Mouse (Mus musculus) thymus, postnatal 25 days (tissue): ENCODE measurements around the gene Cd151.

Experiments
- DNase-seq: peaks from one replicate; pipeline ENCODE4 v3.0.0; 2022

Gene Cd151

DNA sequence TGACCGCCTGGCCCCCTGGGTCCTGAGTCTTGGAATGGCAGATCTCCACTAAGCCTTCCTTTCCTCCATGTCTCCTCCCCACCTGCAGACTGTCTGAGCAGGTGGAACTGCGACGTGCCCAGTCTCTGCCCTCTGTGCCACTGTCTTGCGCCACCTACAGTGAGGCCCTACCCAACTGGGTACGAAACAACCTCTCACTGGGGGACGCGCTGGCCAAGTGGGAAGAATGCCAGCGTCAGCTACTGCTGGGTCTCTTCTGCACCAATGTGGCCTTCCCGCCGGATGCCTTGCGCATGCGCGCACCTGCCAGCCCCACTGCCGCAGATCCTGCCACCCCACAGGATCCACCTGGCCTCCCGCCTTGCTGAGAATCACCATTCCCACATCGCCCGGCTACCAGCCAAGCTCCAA, 7.9 kb upstream of the Cd151 start:
- no peak for DNase-seq

DNA sequence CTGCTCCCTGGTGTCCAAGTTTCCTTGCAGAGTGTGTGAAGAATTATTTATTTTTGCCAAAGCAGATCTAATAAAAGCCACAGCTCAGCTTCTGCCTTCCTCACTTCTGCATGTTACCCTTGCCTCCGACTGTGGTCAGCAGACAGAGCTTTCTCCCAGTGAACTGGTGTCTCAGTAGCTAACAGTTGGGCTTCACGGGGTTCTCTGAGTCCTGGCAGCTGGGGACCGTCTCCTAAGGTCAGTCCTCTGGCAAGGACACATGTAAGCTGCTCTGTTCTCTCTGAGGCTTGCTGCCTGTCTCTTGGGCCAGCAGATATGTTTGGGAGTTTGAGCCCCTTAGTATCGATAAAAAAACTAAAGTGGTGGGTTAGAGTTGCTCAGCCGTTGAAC, 7.2 kb upstream of the Cd151 start:
- no peak for DNase-seq

DNA sequence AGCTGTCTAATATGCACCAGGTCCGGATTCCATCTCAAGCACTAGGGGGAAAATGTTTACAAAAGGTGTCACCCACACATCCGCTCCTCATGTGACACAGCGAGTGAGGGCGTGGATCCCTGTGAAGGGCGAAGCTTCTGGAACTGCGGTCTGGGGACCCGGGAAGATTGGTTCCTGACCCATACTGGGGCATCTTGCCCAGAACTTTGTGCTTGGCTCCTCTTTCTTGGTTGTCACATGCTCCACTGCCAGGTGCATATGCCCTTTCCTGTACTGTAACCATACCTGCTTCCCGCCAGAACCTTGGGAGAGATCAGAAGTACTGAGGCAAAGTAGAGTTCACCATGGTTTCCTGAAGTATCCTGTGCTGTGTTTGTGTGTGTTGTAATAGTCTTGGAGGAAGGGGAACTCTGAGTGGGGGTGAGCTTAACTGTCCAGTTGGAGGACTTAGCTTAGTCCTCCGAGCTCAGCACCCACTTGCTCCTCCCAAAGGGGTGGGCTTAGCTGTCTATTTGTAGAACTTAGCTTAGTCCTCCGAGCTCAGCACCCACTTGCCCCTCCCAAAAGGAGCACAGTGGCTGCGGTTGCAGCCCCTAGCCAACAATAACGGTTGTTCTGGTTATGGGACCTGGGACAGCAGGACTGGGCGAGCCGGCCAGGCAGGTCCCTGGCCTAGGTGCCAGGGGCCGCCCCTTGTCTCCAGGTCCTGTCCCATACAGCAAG, 6.6 kb upstream of the Cd151 start, which contains the start of gene Cracr2b:
Cracr2b (plus strand) TSS at position 704 of the 723 bp plus-strand sequence.
- no peak for DNase-seq

DNA sequence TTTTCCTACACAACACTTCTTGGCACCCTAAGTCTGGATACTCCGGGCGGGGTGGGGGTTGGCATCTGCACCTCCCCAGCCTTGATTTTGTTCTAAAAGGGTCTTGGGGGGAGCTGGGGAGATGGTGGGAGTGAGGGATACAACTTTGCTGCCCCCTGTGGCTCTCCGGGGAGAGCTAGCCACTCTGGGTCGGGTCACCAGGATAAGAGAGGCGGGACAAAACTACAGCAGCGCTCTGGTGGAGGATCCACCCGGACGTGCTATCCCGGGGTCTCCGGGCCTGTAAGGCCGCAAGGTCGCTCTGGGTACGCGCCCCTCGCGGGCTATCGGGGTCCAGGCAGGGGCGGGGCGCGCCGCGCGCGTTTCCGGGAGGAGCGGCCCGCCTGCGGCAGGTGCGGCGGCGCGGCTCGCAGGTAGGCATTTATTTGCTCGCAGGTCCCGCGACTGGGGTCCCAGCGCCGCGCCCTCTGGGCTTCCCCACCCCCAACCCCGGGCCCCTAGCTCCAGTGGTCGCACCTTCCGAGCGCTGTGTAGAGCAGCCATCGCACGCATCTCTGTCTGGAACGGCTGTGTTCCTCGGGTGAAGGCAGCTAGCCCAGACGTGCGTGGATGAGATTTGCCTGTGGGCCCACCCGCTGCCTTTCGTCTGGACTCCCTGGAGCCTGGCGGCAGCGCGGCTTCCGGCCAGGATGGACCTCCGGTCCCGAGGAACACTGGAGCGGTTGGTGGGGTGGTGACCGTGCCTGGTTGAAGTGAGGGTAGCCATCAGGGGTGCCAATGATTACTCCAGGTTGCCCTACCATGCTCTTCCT, 5.5 kb upstream of the Cd151 start:
- no peak for DNase-seq

DNA sequence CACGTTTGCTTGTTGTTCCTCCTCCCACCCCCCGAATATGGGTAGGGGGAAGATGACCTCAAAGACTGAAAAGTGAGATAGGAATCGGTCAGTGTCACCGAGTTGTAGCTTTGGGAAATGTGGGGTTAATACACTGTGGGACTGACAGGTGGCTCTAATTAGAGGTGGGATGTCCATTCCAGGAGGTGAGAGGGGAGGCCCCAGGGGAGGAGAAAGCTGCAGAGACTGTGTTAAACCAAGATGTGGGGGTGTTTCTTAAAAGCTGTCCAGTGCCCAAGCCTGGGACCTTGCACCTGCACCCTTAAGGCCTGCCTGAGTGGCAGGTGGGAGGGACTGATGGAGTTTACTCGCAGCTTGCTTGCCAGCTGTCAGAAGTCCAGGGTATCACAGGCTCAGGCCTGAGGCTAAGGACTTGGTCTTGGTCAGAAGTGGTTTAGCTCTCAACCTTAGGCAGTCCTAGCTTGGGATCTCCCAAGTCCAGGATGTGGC, 4.8 kb upstream of the Cd151 start:
- DNase-seq, result no peak

DNA sequence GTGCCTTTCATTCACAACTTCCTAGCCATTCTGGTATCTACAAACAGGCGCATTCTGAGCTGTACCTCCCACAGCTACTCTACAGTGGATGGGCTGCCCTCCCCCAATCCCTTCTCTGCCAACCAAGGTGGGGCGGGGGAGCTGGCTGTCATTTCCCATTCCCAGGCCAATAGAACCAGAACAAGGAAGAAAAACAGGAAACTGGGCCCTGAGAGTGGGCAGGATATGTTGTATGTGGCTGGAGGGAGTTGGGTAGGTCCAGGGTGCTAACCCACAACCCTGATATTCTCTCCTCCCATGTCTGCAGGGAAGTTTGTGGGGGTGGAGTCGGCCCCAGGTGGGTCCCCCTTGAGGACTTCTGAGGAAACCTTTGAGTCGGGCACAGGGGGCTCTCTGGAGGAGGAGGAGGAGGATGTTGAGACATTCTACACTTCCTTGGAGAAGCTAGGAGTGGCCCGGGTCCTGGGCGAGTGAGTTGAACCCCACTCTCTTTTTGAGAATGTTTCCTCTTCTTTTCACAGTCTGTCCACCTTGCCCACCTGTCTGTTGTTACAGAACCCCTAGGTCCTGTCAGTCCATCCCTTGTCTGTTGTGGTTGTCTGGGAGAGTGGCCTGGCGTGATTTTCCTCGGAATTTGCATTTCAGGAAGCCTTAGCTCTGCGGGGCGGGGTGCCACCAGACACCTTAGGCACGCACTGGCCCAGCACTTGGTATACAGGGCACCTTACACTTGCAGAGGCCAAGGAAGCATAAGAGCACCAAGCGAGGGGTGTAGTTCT, 3.2 kb upstream of the Cd151 start:
- no peak for DNase-seq

DNA sequence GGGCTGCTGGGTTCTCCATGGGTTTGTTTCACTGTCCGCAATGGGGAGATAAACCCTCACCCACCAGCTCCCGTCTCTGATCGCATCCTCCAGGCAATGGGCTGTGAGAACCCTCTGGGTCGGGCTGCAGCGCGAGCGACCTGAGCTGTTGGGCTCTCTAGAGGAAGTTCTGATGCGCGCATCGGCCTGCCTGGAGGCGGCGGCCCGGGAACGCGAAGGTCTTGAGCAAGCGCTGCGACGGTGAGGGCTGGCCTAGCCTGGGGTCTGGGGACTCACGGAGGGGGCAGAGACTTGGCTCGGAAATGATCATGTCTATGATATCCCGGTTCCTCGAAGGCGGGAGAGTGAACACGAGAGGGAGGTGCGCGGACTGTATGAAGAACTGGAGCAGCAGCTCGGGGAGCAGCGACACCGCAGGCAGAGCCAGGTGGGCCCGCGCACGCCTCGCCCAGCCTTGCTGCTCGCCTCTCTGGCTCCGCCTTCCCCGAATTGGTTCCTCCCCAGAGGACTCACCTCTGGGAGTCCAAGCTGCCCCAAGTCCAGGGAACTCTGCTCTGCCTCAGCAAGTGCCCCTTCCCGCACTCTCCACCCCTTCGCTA, 2.5 kb upstream of the Cd151 start:
- DNase-seq, result peak; percentile 38

DNA sequence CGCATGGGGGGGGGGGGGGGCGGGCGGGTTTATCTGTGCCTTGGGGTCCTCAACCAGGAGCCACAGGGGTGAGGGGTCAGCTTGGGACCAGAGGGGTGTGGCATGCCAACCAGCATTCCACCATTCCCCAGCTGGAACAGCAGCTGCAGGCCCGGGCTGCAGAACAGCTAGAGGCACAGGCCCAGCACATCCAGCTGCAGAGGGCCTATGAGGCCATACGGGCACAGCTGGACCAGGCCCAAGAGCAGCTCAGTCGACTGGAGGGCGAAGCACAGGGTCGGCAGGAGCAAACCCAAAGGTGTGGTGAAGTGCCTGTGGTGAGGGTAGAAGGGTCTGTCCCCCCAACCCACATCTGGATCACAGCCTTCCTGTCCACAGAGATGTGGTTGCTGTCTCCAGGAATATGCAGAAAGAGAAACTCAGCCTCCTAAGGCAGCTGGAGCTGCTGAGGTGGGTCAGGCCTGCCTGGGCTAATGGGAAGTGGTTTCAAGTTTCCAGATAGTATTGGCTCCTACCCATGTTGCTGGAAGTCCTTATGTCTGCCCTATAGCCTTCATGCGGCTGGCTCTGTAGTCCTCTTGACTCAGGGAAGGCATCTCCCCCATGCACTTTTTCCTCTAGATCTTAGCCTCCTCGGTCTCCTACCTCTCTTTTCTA, 1.7 kb upstream of the Cd151 start:
- no peak for DNase-seq

DNA sequence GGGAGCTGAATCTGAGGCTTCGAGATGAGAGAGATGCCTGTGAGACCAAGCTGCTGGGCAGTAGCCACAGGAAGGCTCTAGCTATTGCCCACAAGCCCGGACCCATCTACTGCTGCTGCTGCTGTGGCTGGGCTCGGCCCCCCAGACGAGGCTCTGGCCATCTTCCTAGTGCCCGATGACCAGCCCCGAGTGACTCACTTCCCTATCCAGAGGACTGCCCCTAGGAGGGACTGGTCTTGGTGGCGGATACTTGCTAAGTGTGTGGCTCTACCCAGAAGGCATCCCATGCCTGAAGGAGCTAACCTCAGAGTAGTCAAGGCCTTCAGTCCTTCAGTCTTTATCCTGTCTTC, 1.2 kb upstream of the Cd151 start:
- no peak for DNase-seq

DNA sequence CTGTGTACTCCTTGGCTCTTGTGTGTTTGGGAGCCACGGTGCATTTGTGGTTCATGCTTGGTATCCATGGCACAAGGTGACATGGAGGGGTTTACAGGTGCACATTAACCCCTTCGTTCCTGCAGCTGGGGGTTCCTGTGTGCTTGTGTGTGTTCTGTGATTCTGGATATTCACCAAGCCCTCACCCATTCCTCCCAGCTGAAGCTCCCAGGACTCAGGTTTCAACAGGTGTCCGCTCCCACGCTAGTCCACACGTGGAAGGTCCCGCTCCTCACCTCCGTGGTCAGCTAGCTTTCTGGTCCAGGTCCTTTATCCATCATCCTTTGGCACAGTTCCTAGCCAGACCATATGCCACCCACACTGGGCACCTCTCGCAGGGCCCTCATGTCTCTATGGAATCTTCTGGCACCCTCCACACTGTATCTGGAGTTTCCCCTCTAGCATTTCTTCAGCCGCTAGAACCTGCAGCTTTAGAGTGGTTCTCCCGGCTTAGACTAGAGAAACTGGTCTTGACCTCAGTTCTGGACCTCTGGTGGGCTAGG, 514 bp upstream of the Cd151 start:
- no peak for DNase-seq

DNA sequence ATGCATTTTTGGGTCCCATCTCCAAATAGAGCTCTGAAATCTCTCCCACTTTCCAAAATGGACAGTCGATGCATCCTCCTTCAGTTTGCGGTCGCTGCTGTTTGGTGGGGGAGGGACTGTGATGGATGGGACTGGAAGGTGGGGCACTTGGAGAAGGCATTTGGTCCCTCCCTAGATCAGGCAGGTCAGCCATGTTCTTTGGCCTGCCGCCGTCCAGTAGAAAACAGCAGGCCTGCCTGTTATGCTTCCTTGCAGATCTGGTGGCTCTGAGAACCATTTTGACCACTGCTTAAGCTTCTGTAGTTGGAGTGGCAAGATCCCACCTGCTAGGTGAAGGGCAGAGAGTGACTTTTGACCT, 951 bp downstream of the Cd151 start:
- DNase-seq, result no peak

DNA sequence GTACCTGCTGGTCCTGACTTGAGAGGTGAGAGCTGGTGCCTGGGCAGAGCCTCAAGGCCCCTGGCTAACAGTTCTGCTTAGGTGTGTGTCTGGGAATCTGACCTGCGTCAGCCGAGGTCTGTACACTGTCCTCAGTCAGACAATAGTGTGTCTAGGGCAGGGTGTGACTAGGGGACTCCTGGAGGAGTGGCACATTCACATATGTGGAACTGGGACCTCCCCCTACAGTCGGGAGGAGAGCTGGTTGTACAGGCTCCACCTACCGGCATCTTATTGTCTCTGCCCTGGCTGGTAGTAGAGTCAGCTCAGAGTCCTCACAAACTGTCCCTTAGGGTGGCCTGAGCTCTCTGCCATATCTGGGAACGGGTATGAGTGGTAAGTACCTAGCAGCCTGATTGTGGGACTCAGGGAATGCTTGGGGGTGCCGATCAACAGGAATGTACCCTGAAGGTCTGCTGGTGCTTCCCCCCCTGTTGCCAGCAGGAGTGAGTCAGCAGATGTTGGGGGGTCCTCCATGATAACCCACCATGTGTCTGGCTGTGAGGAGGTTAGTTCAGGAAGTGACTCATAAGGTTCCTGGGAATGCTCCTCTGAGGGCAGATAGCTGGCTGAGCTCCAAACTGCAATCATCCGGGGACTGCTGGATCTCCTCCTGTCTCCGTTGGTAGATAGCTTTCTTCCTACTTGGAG, 1.5 kb downstream of the Cd151 start:
- peak; percentile 54 for DNase-seq

DNA sequence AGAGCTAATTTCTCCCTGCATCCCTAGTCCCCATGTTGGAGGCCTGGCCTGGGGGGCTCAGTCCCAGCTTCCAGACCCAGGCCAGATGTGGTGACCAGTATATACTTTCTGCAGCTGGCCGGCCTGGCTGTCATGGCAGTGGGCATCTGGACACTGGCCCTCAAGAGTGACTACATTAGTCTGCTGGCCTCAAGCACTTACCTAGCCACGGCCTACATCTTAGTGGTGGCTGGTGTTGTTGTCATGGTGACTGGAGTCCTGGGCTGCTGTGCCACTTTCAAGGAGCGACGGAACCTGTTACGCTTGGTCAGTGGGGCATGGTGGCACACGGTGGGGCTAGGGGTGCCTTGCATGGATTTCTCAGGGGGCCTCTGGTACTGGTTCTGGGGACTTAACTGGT, 2.2 kb downstream of the Cd151 start:
- DNase-seq, result no peak

DNA sequence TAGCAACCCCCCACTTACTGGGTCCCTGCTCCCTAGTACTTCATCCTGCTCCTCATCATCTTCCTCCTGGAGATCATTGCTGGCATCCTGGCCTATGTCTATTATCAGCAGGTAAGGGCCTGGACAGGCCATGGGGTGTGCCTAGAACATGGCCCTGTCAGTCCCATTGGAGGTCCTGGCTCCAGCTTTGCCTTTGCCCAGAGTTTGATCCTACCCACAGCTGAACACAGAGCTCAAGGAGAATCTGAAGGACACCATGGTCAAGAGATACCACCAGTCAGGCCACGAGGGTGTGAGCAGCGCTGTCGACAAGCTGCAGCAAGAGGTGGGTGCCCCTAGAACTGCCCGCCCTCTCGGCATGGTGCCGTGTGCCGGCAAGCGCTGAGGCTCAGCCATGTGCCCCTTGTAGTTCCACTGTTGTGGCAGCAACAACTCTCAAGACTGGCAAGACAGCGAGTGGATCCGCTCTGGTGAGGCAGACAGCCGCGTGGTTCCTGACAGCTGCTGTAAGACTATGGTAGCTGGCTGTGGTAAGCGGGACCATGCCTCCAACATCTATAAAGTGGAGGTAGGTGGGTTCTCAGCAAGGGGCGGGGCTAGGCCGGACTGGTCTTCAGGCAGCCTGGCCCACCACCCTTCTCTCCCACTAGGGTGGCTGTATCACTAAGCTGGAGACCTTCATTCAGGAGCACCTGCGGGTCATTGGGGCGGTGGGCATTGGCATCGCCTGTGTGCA, 2.9 kb downstream of the Cd151 start:
- DNase-seq, result no peak

DNA sequence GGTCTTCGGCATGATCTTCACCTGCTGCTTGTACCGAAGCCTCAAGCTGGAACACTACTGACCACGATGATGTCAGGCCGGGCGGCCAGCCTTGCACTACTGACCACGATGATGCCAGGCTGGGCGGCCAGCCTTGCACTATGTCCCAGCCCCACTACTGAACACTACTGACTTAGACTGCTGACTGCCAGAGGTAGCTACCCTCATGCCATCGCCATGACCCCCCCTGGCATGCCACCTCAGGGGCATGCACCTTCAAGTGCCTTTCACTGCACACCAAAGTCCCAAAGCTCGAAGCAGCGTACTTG, 3.4 kb downstream of the Cd151 start:
- no peak for DNase-seq

DNA sequence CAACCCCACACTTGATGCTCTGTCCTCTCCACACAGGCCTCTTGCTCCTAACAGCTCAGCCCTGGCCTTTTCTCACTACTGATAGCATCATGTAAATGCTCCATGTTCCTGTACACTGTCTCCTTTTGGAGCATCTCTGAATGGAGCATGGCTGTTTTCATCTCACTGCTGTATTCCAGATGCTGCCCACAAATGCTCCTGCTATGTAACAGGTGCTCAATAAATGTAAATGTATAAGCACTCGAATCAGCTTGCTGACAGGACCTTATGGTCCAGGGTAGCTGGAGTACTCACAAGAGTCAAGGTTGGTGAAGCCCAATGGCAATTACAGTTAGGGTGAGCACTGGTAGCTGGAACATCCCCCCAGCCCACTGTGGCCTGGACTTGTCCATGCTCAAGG, 4.0 kb downstream of the Cd151 start:
- DNase-seq, result no peak

DNA sequence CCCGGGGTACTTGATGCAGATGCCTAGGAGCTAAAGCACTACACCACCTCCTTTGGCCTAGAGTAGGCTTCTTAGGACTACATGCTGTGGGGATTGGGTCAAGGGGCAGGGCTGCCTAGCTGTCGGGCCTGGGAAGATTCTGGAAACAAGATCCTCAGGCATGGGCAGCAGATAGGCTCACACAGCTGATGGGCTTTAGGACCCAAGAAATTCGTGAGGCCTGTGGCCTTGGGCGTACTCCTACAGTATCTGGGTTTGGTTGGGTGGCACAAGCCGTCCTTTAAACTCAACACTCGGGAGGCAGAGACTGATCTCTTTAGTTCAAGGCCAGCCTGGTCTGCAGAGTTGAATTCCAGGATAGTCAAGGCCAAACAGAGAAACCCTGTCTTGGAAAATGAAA, 5.0 kb downstream of the Cd151 start:
- no peak for DNase-seq

DNA sequence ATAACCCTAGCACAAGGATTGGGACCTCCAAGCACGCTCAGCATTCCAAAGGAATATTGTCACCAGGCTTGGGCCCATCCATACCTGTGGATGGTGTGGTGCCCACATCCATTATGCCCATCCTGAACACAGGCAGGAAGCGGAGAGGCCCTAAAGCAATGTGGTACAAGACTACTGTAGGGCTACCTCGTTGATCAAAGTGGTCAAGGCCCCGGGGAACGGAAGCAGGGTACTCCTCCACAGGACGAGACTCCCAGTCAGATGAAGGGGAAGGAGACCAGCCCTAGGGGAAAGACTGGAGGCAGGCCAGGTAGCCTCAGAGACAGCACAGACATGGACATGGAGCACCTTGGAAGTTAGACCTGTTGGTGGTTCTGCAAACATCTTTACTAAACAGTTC, 5.6 kb downstream of the Cd151 start:
- DNase-seq, result no peak

DNA sequence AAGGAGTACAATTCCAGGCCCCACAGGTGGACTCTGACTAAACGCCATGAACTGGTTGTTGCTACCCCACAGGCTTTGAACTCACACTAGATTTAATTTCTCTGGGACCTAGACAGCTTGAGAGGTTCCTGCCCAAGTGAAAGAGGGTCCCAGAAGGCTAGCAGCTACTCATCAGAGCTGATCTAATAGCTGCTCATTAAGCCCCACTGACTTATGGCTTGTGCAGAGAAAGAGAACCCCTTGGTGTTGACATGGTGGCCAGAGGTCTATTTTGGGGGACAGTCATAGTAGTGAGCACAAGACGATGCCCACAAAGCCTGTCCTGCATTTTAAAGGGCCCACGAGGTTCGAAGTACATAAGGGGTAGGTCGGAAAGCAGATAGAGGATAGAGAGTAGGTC, 7.0 kb downstream of the Cd151 start:
- DNase-seq, result no peak

DNA sequence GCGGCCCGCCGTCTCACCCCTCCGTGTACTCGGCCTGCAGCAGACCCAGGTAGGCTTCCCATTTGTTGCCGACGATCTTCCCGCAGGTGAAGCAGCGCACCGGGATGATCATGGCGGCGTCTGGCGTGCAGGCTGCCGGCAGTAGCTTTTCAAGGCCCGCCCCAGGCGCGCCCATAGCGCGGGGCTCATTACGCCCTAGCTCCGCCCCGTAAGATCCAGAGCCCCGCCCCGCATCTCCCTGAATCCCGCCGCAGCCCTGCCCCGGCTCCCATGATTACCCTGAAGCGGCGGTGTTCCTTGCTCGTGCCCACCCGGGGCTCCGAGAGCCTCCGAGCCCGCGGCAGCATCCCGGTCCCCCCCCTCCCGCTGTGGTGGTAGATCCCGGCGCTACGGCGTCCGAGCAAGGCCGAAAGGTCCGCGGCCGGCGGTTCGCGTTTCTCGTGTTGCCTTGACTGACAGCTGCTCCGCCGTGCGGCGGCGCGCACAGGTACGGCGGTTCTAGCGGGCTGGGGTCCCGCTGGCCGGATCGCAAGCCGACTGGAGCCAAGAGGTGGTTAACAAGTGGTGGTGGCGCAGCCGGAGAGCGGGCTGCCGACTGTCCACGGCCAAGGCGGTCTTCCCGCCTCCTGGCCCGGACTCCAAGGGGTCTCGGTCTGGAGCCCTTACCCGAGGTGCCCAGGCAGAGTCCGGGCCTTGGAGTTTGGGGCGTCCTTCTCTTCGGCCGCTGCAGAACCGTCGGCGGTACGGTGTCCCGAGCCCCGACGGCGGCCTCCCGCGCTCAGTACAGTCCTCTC, 8.0 kb downstream of the Cd151 start, which contains the start of the genes Polr2l and Tspan4:
Polr2l (minus strand) TSS at position 122 of the 794 bp plus-strand sequence.
Tspan4 (plus strand) TSS at position 230 of the 794 bp plus-strand sequence.
- DNase-seq, result peak; percentile 88
